Mouse (Mus musculus) heart, adult 11 months (tissue): ENCODE measurements around the gene Ccm2.

Experiments used
- DNase-seq: peaks from one replicate; pipeline ENCODE4 v3.0.0; 2022

Gene Ccm2

GRCm38 (mm10) chr11:6546205-6547013 is at the start of gene Ccm2:
Gene Ccm2 (plus strand): TSS chr11:6546887.
- DNase-seq, result peak; percentile 100

- DNase-seq, result peak; percentile 84
Measured at GRCm38 (mm10) chr11:6497311-6497948, 49.3 kb upstream of the Ccm2 start.

- DNase-seq, result no peak
Measured at GRCm38 (mm10) chr11:6502506-6502905, 44.2 kb upstream of the Ccm2 start.

GRCm38 (mm10) chr11:6504226-6504625 is 42.5 kb upstream of the Ccm2 start:
- no peak for DNase-seq

GRCm38 (mm10) chr11:6504689-6505088 is 42.0 kb upstream of the Ccm2 start:
- peak; percentile 81 for DNase-seq

GRCm38 (mm10) chr11:6506516-6506915 is 40.2 kb upstream of the Ccm2 start:
- no peak for DNase-seq

- DNase-seq, result peak; percentile 88
Measured at GRCm38 (mm10) chr11:6508269-6508876, 38.3 kb upstream of the Ccm2 start.

- no peak for DNase-seq
Measured at GRCm38 (mm10) chr11:6514837-6515236, 31.9 kb upstream of the Ccm2 start.

- peak; percentile 93 for DNase-seq
Measured at GRCm38 (mm10) chr11:6519491-6520033, 27.1 kb upstream of the Ccm2 start.

- DNase-seq, result peak; percentile 95
Measured at GRCm38 (mm10) chr11:6520507-6521173, 26.0 kb upstream of the Ccm2 start, which contains the start of gene Myo1g. Gene Myo1g (minus strand): TSS chr11:6520965.

- peak; percentile 95 for DNase-seq
Measured at GRCm38 (mm10) chr11:6522782-6523525, 23.7 kb upstream of the Ccm2 start.

GRCm38 (mm10) chr11:6523662-6524088 is 23.0 kb upstream of the Ccm2 start:
- DNase-seq, result no peak

- no peak for DNase-seq
Measured at GRCm38 (mm10) chr11:6524165-6524879, 22.4 kb upstream of the Ccm2 start.

GRCm38 (mm10) chr11:6524880-6525238 is 21.8 kb upstream of the Ccm2 start:
- peak; percentile 85 for DNase-seq

GRCm38 (mm10) chr11:6525241-6525640 is 21.4 kb upstream of the Ccm2 start:
- DNase-seq, result no peak

- DNase-seq, result peak; percentile 79
Measured at GRCm38 (mm10) chr11:6526526-6527255, 20.0 kb upstream of the Ccm2 start.

- no peak for DNase-seq
Measured at GRCm38 (mm10) chr11:6527256-6528185, 19.2 kb upstream of the Ccm2 start.

- DNase-seq, result peak; percentile 99
Measured at GRCm38 (mm10) chr11:6528186-6529006, 18.3 kb upstream of the Ccm2 start.

GRCm38 (mm10) chr11:6529961-6530360 is 16.7 kb upstream of the Ccm2 start:
- DNase-seq, result peak; percentile 75
